Mouse (Mus musculus) heart, embryonic 14.5 days (tissue): ENCODE data around the gene Epha7. TPM values are rescaled to one million over a fixed set of nuclear protein-coding genes. Genes with fewer than 3 reads are reported as not detected.

Source experiments
- ATAC-seq: fragments of 200-750 bp; cut with Nextera tagmentation; 2 replicates; pipeline ENCODE4 v1.8.0; 2017; ENCODE audit warnings: low read depth, moderate TSS enrichment; ENCODE audit not compliant: insufficient number of reproducible peaks, insufficient read depth, low FRiP score
- H3K27ac ChIP-seq, 2 experiments: fragments of 200-500 bp in 1 of 2; fragments of 300-500 bp in 1 of 2; sonication (generic) in 1 of 2; replicated peaks in 1 of 2; 2 replicates each; pipeline ENCODE4 v1.5.1; 2012 to 2014; ENCODE audit warnings: low read depth in 2 of 2, low read length in 2 of 2, control low read depth in 1 of 2, mild to moderate bottlenecking in 1 of 2, mixed read lengths in 1 of 2; ENCODE audit not compliant: control insufficient read depth in 1 of 2, insufficient read depth in 1 of 2
- H3K27me3 ChIP-seq: fragments of 300-500 bp; sonication (generic); 2 replicates; pipeline ENCODE4 v1.6.1; 2014; ENCODE audit warnings: mild to moderate bottlenecking, low read length, control low read depth; ENCODE audit not compliant: control insufficient read depth, insufficient read depth
- H3K36me3 ChIP-seq: fragments of 300-500 bp; sonication (generic); 2 replicates; pipeline ENCODE4 v1.6.1; 2014; ENCODE audit warnings: mild to moderate bottlenecking, control low read depth, low read length, mixed read lengths; ENCODE audit not compliant: control insufficient read depth, insufficient read depth
- H3K4me1 ChIP-seq, 2 experiments: fragments of 200-500 bp in 1 of 2; fragments of 300-500 bp in 1 of 2; sonication (generic) in 1 of 2; 2 replicates each; pipeline ENCODE4 v1.6.1; 2012 to 2014; ENCODE audit warnings: low read length in 2 of 2, control low read depth in 1 of 2, mixed read lengths in 1 of 2; ENCODE audit not compliant: control insufficient read depth in 2 of 2, insufficient read depth in 2 of 2
- H3K4me2 ChIP-seq: fragments of 300-500 bp; sonication (generic); 2 replicates; pipeline ENCODE4 v1.6.1; 2014; ENCODE audit warnings: mild to moderate bottlenecking, low read length
- H3K4me3 ChIP-seq, 2 experiments: fragments of 200-500 bp in 1 of 2; fragments of 300-500 bp in 1 of 2; sonication (generic) in 1 of 2; 2 replicates each; pipeline ENCODE4 v1.5.1; 2012 to 2014; ENCODE audit warnings: low read length in 2 of 2, mild to moderate bottlenecking in 2 of 2, control low read depth in 1 of 2, low read depth in 1 of 2, moderate library complexity in 1 of 2; ENCODE audit not compliant: control insufficient read depth in 1 of 2, insufficient read depth in 1 of 2
- H3K9ac ChIP-seq: fragments of 300-500 bp; sonication (generic); 2 replicates; pipeline ENCODE4 v1.6.1; 2014; ENCODE audit warnings: mild to moderate bottlenecking, low read length
- H3K9me3 ChIP-seq: fragments of 300-500 bp; sonication (generic); 2 replicates; pipeline ENCODE4 v1.6.1; 2016; ENCODE audit warnings: low read length, control low read depth; ENCODE audit not compliant: control insufficient read depth
- WGBS: fragments of 180-500 bp; shearing (Covaris S2); extraction: QIAGEN DNeasy Blood & Tissue Kit; methylation state at CpG from one replicate; pipeline ENCODE4 v1.1.7; 2014; 5-methylcytosine and 5-hydroxymethylcytosine counted together
- polyA plus RNA-seq: library from polyadenylated mRNA; unstranded; fragments of >200 nt; fragmentation: Nextera tagmentation; extraction: Ambion mirVana; gene quantifications from 2 replicates; pipeline ENCODE4 v1.2.1, GENCODE M21; 2014

Gene Epha7
- polyA plus RNA-seq, 1 experiment from 2014 or later: 33.5 TPM

DNA sequence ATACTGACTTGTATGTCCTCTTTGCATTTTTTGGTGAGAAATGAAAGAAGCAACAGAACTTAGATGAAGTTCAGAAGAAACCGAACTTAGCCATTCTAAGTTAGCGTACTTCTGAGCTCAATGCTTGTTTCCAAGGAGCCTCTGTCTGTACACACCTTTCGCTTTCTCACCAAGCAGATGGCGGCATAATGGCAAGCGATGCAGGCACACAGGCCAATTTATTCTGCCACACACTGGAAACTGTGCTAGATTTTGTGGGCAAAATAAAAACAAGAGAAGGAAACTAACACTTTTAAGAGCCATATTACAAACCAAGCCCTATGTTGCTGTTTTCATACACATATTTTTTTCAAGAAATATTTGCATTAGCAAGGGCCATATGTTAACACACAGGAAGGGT is 88.6 kb downstream of the Epha7 start:
- Histone ChIP-seq H3K9me3 (no peaks in the 10 kb centered on the region), H3K27ac (no peak overlapping the region), H3K36me3 (no peaks in the 10 kb centered on the region), H3K27me3 (no peaks in the 10 kb centered on the region), H3K4me1 (no peaks in the 10 kb centered on the region), H3K4me3 (no peak overlapping the region), H3K4me2 (no peak overlapping the region), H3K9ac (no peak overlapping the region)
- WGBS: 94% methylated on average over 5 of the region's 5 CpGs
- no peak for ATAC-seq

DNA sequence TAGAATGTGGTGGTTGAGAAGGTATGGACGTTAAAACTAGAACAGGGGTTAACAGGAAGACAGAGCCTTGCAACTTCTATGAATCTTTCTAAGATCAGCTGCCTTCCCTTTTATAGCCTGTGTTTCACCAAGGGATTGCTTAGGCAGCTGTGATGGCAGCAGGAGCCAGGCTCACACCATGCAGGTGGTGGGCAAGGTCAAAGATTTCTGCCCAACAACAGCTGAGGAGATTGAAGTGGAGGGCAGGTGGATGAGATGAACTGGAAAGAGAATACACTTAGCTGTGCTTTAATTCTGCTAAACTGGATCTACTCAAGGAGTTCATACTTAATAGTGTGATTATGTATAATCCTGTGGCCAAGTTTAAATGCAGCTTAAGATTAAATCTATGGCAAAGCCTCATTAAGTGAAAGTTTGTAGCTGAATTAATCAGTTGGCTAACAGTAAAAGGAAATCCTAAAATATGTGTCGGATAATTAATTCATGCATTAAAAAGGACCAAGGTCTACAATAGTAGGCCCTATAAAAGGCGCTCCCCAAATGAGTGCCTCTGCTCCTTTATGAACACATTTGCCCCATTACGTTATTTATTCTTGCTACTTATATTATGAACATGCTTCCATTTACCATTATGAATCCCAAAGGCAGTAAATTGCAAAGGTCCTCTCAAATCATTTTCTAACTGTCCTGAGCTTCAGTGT is 89.2 kb downstream of the Epha7 start:
- Histone ChIP-seq H3K9me3 (no peaks in the 10 kb centered on the region), H3K27ac (no peak overlapping the region), H3K4me1 (no peaks in the 10 kb centered on the region), H3K4me3 (no peak overlapping the region), H3K9ac (no peak overlapping the region), H3K4me2 (no peak overlapping the region), H3K27me3 (no peaks in the 10 kb centered on the region), H3K36me3 (no peaks in the 10 kb centered on the region)
- no peak for ATAC-seq
- 83% methylated on average over 4 of the region's 4 CpGs for WGBS

DNA sequence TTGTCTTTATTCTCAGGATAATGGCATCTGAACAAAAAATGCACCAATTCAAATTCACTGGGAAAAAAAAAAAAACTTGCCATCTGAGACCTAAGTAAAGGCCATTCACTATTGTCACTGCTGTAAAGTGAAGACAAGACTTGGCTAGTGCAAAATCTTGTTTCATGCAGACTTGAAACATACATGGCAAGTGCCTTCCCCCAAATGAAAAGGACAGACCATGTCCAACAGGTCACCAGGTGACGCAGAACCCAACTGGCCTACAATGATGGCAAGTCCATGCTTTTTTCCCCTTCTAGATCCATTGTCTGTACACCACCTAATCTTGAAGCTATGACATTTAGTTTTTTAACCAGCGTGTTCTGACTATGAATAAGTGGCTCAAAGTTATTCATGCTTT is 94.1 kb downstream of the Epha7 start:
- no peaks in the 10 kb centered on the region for H3K4me1 ChIP-seq
- no peak overlapping the region for H3K27ac ChIP-seq
- H3K4me2 ChIP-seq: no peak overlapping the region
- 90% methylated on average over 2 of the region's 2 CpGs for WGBS
- no peak overlapping the region for H3K9ac ChIP-seq
- H3K27me3 ChIP-seq: no peaks in the 10 kb centered on the region
- no peak overlapping the region for H3K4me3 ChIP-seq
- H3K36me3 ChIP-seq: no peaks in the 10 kb centered on the region
- no peaks in the 10 kb centered on the region for H3K9me3 ChIP-seq
- ATAC-seq: no peak

DNA sequence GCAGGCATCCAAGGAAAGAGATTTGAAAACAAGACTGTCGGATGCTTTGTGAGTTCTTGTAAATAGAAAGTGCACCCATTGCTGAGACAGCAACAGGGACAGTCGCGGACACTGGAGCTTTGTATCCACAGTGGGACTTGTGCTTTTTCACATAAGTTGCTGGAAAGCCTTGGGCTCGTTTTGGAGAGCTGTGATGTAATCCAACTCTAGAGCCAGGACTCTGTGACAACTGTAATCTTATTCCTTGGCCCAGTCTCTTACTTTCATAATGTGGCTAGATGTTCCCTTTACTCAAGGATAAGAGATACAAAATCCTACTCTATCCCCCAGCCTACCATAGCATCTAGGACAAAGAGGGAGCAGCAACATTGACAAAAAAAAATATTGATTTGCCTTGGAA is 97.2 kb downstream of the Epha7 start:
- no peaks in the 10 kb centered on the region for H3K36me3 ChIP-seq
- no peak overlapping the region for H3K4me2 ChIP-seq
- H3K9me3 ChIP-seq: no peaks in the 10 kb centered on the region
- no peak overlapping the region for H3K9ac ChIP-seq
- no peak for ATAC-seq
- H3K27me3 ChIP-seq: no peaks in the 10 kb centered on the region
- no peak overlapping the region for H3K27ac ChIP-seq
- H3K4me1 ChIP-seq: no peaks in the 10 kb centered on the region; a peak in 1 of 4 replicates
- H3K4me3 ChIP-seq: no peak overlapping the region
- WGBS: 71% methylated on average over 4 of the region's 4 CpGs

DNA sequence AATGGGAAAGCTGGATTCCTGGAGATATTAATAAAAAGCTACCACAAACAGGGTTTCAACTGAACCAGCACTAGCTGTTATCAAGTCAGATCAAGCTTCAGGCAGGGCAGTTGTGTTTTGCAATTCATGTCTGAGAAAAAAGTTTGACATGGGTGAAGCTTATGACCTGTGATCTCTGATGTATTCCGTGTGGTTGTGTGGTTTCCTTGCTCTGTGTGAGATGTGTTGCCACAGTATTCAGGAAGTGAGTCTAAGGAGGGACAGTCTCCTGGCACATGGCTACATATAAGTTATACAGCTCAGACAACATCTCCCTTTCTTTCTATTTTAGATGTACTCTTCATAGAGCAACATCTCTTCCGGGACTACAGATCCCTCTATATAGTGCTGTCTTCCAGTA is 99.1 kb downstream of the Epha7 start:
- Histone ChIP-seq H3K36me3 (no peaks in the 10 kb centered on the region), H3K27me3 (no peaks in the 10 kb centered on the region), H3K9me3 (no peaks in the 10 kb centered on the region), H3K9ac (no peak overlapping the region), H3K4me1 (no peaks in the 10 kb centered on the region; a peak in 1 of 4 replicates), H3K4me2 (no peak overlapping the region), H3K4me3 (no peak overlapping the region), H3K27ac (no peak overlapping the region)
- 82% methylated on average over 2 of the region's 2 CpGs for WGBS
- ATAC-seq: no peak

DNA sequence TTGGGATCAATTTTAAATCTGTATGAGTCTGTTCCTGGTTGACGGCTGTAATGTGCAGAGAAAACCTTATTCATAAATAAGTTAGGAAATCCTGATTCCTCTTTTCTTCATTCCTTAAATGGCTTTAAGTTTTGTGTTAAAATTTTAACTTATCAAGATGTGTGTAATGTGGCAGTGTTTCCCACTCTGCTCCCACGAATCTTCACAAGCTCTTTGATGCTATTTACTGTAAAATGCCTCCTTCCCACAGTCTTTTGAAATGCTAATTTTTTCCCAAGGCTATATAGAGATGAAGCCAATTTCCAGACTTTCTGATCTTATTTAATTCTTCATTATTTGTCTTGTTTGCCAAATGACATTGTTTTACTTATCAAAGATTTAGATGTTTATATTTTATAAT is 100.7 kb downstream of the Epha7 start:
- WGBS: 92% methylated on average over 2 of the region's 2 CpGs
- H3K4me2 ChIP-seq: no peak overlapping the region
- no peaks in the 10 kb centered on the region for H3K9me3 ChIP-seq
- H3K27me3 ChIP-seq: no peaks in the 10 kb centered on the region
- ATAC-seq: no peak
- no peaks in the 10 kb centered on the region for H3K36me3 ChIP-seq
- H3K4me3 ChIP-seq: no peak overlapping the region
- no peak overlapping the region for H3K9ac ChIP-seq
- no peaks in the 10 kb centered on the region; a peak in 1 of 4 replicates for H3K4me1 ChIP-seq
- no peak overlapping the region for H3K27ac ChIP-seq

DNA sequence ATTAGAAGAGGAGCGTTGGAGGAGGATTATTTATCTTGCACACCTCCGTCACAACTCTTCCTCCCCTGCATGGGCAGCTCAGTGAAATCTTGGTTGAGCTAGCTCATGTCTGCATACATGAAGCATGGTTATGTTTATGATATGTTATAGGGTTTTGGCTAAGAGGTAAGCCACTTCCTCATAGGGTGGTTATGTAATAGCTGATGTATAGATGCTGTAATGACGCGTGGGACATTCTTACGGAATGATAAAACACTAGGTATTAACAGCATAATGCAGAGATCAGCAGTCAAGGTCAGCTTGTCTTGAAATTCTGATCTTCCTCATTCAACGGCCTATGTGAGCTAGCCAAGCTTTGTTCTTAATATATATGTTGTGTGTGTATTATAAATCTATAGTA is 107.7 kb downstream of the Epha7 start:
- no peak for ATAC-seq
- H3K9ac ChIP-seq: no peak overlapping the region

DNA sequence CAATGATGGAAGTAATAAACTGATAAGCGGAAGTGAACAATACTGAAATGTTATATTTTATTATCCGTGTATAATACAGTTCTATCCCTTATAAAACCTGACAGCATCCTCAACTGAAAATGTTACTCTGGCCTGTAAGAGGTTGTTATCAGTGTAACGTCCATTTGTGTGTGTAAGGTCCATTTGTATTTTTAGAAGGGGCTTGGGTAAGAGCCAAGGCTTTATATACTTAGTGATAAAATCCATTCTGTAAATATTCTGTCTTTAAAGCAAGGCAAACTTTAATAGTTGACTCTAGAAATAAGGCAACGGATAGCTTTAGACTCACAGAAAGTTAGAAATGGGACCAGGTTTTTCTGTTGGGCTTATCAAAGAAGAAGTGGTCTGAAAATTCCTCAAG is 113.1 kb downstream of the Epha7 start:
- Histone ChIP-seq H3K9ac (no peak overlapping the region), H3K4me2 (no peak overlapping the region), H3K27me3 (no peaks in the 10 kb centered on the region), H3K4me1 (peaks cover 0 to 13% of the 10 kb centered on the region in 2 experiments; a peak in 2 of 4 replicates), H3K36me3 (no peaks in the 10 kb centered on the region), H3K9me3 (no peaks in the 10 kb centered on the region), H3K4me3 (no peak overlapping the region), H3K27ac (0 out of 4 replicates have a peak overlapping the region, but pooled peaks of 1 of the 2 experiments have one; percentile 9)
- no peak for ATAC-seq
- 44% methylated on average over 4 of the region's 4 CpGs for WGBS

More for the DNA sequence above, 107.7 kb downstream of the Epha7 start:
- no peaks in the 10 kb centered on the region for H3K36me3 ChIP-seq
- peaks cover 0 to 2% of the 10 kb centered on the region in 2 experiments; a peak in 2 of 4 replicates for H3K4me1 ChIP-seq
- no peaks in the 10 kb centered on the region for H3K27me3 ChIP-seq
- no peak overlapping the region for H3K4me2 ChIP-seq
- WGBS: 84% methylated on average over 6 of the region's 6 CpGs
- no peak overlapping the region for H3K27ac ChIP-seq
- no peak overlapping the region for H3K4me3 ChIP-seq
- H3K9me3 ChIP-seq: no peaks in the 10 kb centered on the region
